Mouse (Mus musculus) liver, embryonic 14.5 days (tissue): Measurements from ENCODE around the gene Adap1.

Experiments
- CTCF ChIP-seq: IDR thresholded peaks from 2 replicates; pipeline ENCODE4 v1.5.1; 2016; ENCODE audit warnings: antibody characterized with exemption, low read depth, control low read depth
- EP300 ChIP-seq: IDR thresholded peaks from 2 replicates; pipeline ENCODE4 v1.6.1; 2016; ENCODE audit warnings: antibody characterized with exemption, low read depth

- no peak for TF ChIP-seq CTCF
- TF ChIP-seq EP300 = no peak
These were observed 53.3 kb downstream of the Adap1 start for GRCm38 (mm10) chr5:139271994-139272554.
